Mouse (Mus musculus): ENCODE measurements around the gene Mmp13.

DNA sequence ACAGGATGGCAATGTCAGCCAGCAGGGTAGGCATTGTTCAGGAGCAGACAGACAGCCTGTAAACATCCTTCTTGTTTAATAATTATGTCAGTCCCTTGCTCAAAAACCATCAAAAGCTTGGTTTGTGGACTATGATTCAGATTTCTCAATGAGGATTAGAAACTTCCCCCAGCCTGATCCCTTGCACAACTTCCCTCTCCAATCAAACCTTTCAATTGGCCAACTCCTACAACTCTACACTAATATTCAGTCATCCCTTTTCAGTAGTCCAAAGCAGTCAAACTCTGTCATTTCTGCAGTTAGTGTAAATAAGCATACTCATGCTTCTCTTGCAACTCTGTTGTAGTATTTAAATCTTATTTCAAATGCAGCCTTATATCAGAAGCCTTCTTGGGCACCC lies 59.5 kb downstream of the Mmp13 start:
- no peak for TF ChIP-seq CTCF (IDR thresholded peaks at IDR 0.05; ENCODE audit: low read depth)
- no peak for TF ChIP-seq EP300 (optimal IDR thresholded peaks at IDR 0.05)
